Mouse (Mus musculus) gastrocnemius, adult 8-10 months (tissue): ENCODE results near the gene Zeb2. TPM values are rescaled to one million over a fixed set of nuclear protein-coding genes. Genes with fewer than 3 reads are reported as not detected.

Experiments
- DNase-seq, 2 experiments: peaks; one replicate each; pipeline ENCODE4 v3.0.0; 2022; ENCODE audit warnings: low spot score in 2 of 2
- total RNA-seq, 4 experiments: library from RNA; stranded (reverse); gene quantifications; 2 replicates each; pipeline ENCODE4 v1.2.4; 2022

Gene Zeb2
- total RNA-seq, 4 experiments from 2014 or later: 24.4 to 42.0 (median 34.1) TPM

- no peak for DNase-seq
Measured at GRCm38 (mm10) chr2:45012676-45013075, 104.5 kb downstream of the Zeb2 start.

DNA sequence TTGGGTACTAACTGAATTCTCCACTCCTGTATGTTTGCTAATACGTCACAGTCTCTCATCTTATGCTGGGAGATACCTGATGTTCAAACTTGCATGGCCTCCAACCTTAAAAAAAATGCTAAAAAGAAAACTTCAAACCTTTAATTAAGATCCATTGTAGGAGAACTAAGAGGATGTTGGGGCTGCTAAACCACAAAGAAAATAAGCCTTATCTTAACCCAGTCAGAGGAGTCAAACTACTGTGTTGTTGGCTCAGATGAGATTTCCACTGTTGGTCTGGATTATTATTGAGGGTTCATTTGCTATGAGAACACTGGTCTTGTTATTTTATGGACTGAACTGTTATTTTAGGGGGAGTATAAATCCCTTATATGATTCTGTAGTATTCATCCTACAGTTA lies 106.5 kb downstream of the Zeb2 start:
- no peak for DNase-seq

DNA sequence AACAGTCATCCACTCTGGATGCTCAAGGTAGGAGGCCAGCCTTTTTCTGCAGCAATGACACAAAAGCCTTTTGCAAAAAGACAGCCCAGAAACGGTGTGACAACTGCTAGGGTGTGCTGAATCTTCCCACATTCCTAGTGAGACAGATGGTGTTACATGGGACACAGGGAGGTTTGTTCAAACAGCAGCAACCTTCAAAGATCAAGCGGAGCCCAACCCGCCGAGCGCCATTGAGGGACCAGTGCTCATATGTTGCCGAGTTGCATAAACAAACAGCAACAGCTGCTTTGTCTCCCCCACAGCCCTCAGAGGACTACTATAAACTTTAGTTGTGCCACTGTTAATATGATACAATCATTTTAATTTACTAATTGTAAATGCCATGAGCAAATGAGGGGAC lies 117.3 kb downstream of the Zeb2 start:
- no peak for DNase-seq

- no peak for DNase-seq
Measured at GRCm38 (mm10) chr2:44998710-44999109, 118.5 kb downstream of the Zeb2 start.

- no peak for DNase-seq
Measured at GRCm38 (mm10) chr2:44981646-44982045, 135.5 kb downstream of the Zeb2 start.

GRCm38 (mm10) chr2:44979042-44979721 lies 138.0 kb downstream of the Zeb2 start:
- no peak for DNase-seq

DNA sequence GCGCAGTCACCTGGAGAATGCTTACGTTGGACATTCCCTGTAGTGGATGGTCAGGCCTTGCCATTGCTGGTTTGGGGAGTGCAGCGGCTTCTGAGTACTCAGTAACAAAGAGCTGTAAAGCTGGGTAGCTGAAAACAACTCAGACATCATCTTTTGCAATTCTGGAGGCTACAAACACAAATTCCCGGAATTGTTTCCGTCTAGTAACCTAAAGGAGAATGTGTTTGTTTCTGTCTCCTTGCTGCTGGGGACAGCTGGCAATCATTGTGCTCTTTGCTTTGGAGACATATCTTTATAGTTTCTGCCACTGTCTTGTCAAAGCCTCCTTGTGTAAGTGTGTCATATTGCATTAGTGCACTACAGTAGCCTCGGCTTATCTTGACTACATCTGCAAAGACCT lies 139.2 kb downstream of the Zeb2 start:
- DNase-seq: no peak

DNA sequence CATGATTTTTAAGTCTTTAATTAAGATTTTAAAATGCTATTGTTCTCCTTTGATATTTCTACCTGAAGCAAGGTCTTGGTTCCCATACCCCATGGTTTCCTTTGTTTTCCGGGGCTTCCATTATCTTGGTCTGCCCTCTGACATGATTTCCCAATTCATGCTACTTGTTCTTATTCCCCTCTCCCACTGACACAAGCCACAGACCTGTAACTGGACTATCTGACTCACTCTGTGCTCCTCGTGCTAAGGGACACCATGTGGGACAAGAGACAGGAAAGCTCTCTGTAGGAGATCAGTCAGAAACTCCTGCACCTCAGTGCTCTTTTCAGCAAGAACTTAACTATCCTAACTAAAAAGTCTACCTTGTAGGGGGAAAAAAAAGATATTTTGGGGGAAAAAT lies 139.6 kb downstream of the Zeb2 start:
- DNase-seq: no peak

DNA sequence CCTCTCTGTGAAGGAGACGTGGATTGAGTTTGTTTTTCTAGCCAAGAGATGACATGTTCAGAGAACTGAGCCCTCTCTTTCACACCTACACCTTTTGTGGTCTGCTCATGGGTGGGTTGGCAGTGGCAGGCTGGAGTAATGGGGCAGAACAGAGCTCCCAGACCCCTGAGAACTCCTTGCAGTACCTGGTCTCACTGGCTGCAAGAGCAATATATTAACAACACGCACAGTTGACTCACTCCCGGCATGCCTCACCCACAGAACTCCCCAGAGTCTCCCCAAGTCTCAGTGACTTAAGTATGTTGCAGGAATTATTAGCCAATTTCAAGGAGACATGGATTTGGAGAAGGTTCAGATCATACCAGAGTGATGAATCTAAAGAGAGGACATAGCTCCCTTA lies 140.1 kb downstream of the Zeb2 start:
- no peak for DNase-seq

DNA sequence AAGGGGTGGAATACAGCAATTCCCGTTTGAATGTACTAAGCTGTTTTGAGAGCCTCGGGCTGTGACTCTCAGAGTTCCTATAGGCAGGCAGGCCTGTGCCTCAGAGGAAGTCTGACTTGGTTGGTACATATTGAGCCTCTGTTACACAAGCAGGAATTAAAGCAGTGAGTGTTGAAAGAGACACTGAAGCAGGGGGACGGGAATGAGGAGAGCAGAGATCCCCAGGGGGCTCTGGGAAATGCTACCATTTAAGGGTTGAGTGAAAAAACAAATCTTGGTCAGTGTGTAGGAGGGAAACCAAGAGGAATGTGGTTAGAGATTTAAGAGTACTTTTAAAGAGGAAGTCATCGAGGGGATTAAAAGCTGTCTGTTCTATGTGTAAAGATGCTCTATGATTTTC lies 140.7 kb downstream of the Zeb2 start:
- no peak for DNase-seq

- DNase-seq: no peak
Measured at GRCm38 (mm10) chr2:44973828-44974227, 143.4 kb downstream of the Zeb2 start.

DNA sequence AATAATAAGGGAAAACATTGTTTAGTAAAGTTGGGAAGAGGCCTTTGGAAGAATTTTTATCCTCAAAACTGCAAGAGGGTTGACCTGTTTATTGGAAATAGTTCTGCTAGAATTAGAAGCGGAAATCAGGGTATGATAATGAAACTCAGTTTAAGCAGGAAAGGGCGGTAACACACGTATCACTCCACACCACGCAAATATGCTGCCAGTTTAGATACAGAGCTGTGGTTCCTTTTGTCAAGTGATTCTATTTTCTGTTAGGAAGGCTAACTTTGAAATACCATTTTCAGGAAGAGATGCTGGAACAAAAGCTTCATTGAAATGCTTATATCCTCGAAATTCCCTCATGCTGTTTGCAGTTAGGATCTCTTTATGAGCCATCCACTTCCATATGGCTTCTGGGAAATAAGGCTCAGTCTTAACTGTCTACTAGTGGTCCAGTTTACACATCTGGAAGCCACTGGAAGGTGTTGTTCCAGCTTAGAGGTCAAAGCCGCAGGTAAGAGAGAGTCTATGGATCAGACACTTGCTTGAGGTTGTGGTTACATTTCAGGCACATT lies 147.0 kb downstream of the Zeb2 start:
- DNase-seq: no peak

- DNase-seq: no peak
Measured at GRCm38 (mm10) chr2:44969640-44970039, 147.6 kb downstream of the Zeb2 start.

DNA sequence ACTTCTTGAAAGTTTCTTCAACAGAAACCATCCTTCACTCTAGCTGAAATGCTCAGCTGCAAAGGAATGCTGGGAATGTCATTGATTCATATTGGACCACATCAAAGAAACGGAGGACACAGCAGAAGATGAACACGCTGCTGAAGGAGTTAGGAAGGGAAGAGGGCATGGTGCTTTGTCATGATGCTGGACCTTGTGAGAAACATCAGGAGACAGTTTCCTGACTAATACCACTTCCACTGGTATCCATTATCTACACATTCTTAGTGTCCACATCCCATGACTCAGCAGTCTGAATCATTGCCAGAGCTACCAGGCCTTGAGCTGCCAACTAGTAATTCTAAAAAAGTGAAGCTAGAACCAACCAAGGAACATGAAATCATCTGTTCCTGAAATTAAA lies 148.0 kb downstream of the Zeb2 start:
- no peak for DNase-seq

- no peak for DNase-seq
Measured at GRCm38 (mm10) chr2:44965834-44966555, 151.2 kb downstream of the Zeb2 start.

DNA sequence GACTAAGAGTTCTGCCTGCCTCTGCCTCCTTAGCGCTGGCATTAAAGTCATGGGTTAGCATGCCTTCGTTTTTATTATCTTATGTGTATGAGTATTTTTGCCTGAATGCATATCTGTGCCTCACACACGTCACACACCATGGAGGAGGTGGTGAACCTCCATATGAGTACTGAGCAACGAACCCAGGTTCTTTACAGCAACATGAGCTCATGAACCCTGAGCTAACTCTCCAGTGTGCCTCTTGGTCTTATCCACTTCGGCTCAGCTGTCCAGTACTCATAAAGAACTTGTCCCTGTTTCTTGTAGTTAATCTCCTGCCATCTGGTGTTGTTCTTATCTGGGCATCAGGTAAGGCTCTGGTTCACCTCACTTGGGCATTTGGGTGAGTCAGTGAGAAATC lies 154.6 kb downstream of the Zeb2 start:
- DNase-seq: no peak

DNA sequence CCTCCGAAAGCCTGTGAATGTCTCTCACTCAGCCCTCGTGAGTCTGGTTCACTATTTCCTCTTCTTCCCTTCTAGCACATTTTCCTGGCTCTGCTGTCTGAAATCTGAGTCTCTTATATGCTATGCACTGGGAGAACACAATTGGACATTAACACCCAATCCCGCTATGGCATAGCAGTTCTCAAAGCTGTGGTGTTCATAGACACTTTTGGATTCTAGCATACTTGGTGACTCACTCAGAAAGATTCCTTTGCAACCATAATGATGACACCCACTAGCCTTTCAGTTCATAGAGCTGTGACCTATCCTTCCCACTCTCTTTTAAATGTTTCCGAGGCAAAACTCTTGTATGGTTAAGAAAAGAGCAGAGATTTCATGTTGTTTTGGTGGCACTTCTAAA lies 156.0 kb downstream of the Zeb2 start:
- no peak for DNase-seq

GRCm38 (mm10) chr2:44960561-44960960 lies 156.6 kb downstream of the Zeb2 start:
- DNase-seq: no peak

- no peak for DNase-seq
Measured at GRCm38 (mm10) chr2:44957329-44957797, 159.8 kb downstream of the Zeb2 start.

GRCm38 (mm10) chr2:44956232-44956631 lies 161.0 kb downstream of the Zeb2 start:
- no peak for DNase-seq

GRCm38 (mm10) chr2:44955506-44955905 lies 161.7 kb downstream of the Zeb2 start:
- DNase-seq: no peak

GRCm38 (mm10) chr2:44954180-44954579 lies 163.0 kb downstream of the Zeb2 start:
- DNase-seq: no peak
